Mouse (Mus musculus) hindbrain, embryonic 11.5 days (tissue): ENCODE results near the gene Cds2. TPM values are rescaled to one million over a fixed set of nuclear protein-coding genes. Genes with fewer than 3 reads are reported as not detected.
A peak's percentile ranks its signal among the peaks of the same experiment; 100 is the strongest.

Experiments
- ATAC-seq: fragments of 200-750 bp; cut with Nextera tagmentation; 2 replicates; pipeline ENCODE4 v1.8.0; 2017; ENCODE audit warnings: mild to moderate bottlenecking, moderate TSS enrichment, moderate library complexity; ENCODE audit not compliant: low FRiP score
- DNase-seq: peaks from one replicate; pipeline ENCODE4 v3.0.0-alpha.2; 2015; ENCODE audit warnings: low spot score
- H3K27ac ChIP-seq: fragments of 300-500 bp; sonication (generic); 2 replicates; pipeline ENCODE4 v1.5.1; 2014; ENCODE audit warnings: mild to moderate bottlenecking, low read depth, low read length
- H3K27me3 ChIP-seq: fragments of 300-500 bp; sonication (generic); 2 replicates; pipeline ENCODE4 v1.6.1; 2014; ENCODE audit warnings: mild to moderate bottlenecking, low read length, moderate library complexity, mixed read lengths; ENCODE audit not compliant: control insufficient read depth, insufficient read depth
- H3K36me3 ChIP-seq: fragments of 300-500 bp; sonication (generic); 2 replicates; pipeline ENCODE4 v1.6.1; 2014; ENCODE audit warnings: mild to moderate bottlenecking, low read length, moderate library complexity, mixed read lengths; ENCODE audit not compliant: control insufficient read depth, insufficient read depth
- H3K4me1 ChIP-seq: fragments of 300-500 bp; sonication (generic); replicated peaks from 2 replicates; pipeline ENCODE4 v1.6.1; 2014; ENCODE audit warnings: low read length, mixed read lengths; ENCODE audit not compliant: control insufficient read depth, insufficient read depth
- H3K4me2 ChIP-seq: fragments of 300-500 bp; sonication (generic); replicated peaks from 2 replicates; pipeline ENCODE4 v1.6.1; 2014; ENCODE audit warnings: mild to moderate bottlenecking, low read depth, low read length
- H3K4me3 ChIP-seq: fragments of 300-500 bp; sonication (generic); 2 replicates; pipeline ENCODE4 v1.5.1; 2014; ENCODE audit warnings: low read depth, low read length
- H3K9ac ChIP-seq: fragments of 300-500 bp; sonication (generic); 2 replicates; pipeline ENCODE4 v1.6.1; 2014; ENCODE audit warnings: low read depth, low read length
- H3K9me3 ChIP-seq: fragments of 300-500 bp; sonication (generic); 2 replicates; pipeline ENCODE4 v1.6.1; 2016; ENCODE audit warnings: low read length; ENCODE audit not compliant: control insufficient read depth
- WGBS: fragments of 180-500 bp; shearing (Covaris S2); extraction: QIAGEN DNeasy Blood & Tissue Kit; methylation state at CpG from one replicate; pipeline ENCODE4 v1.1.7; 2014; 5-methylcytosine and 5-hydroxymethylcytosine counted together
- polyA plus RNA-seq: library from polyadenylated mRNA; unstranded; fragments of >200 nt; fragmentation: Nextera tagmentation; extraction: Ambion mirVana; gene quantifications from 2 replicates; pipeline ENCODE4 v1.2.1, GENCODE M21; 2014

The Cds2 gene
- polyA plus RNA-seq, 1 experiment from 2014 or later = 33.5 TPM

GRCm38 (mm10) chr2:132275527-132275926, 12.6 kb downstream of the Cds2 start:
- Histone ChIP-seq H3K27ac (no peak overlapping the region), H3K27me3 (no peaks in the 10 kb centered on the region), H3K9ac (no peak overlapping the region), H3K4me2 (no peak overlapping the region), H3K4me3 (no peak overlapping the region), H3K36me3 (no peaks in the 10 kb centered on the region), H3K9me3 (no peaks in the 10 kb centered on the region), H3K4me1 (no peaks in the 10 kb centered on the region)
- 75% methylated on average over 4 of the region's 4 CpGs for WGBS
- DNase-seq (no peak), ATAC-seq (no peak)

GRCm38 (mm10) chr2:132276249-132276648, 13.3 kb downstream of the Cds2 start:
- no peak for DNase-seq
- 85% methylated on average over 4 of the region's 4 CpGs for WGBS
- Histone ChIP-seq H3K9ac (no peak overlapping the region), H3K4me2 (no peak overlapping the region), H3K27me3 (no peaks in the 10 kb centered on the region), H3K27ac (no peak overlapping the region), H3K9me3 (no peaks in the 10 kb centered on the region), H3K36me3 (no peaks in the 10 kb centered on the region), H3K4me3 (no peak overlapping the region), H3K4me1 (no peaks in the 10 kb centered on the region)
- ATAC-seq = no peak

DNA sequence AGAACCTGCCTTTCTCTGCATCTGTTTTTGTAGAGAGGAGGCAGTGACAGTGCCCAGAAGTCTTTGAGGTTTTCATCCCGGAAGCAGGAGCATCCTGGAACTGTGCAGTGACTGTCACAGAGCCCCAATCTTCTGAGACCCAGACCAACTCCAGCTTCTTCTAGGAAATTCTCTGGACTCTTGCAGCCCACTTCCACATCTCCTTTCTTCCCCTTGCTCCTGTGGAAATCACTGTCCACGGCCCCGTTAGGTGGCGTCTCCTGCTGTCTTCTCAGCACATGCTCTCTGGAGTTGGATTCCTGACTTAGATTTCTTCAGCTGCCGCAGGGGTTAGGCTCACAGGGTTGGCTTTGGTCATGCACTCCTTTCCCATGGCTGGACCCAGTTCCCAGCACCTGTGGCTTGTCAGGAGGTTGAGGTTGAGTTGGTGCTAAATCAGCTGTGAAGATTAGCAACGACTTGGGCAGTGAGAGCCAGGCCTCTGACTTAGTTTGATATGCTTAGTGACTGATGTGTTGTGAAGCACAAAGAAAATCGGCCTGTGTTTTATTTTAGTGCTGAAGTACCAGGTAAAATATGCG, 15.4 kb downstream of the Cds2 start:
- no peak for DNase-seq
- H3K9ac ChIP-seq = no peak overlapping the region
- 79% methylated on average over 8 of the region's 8 CpGs for WGBS

GRCm38 (mm10) chr2:132279336-132279882, 16.5 kb downstream of the Cds2 start:
- Histone ChIP-seq H3K36me3 (no peaks in the 10 kb centered on the region), H3K9ac (no peak overlapping the region), H3K27ac (no peak overlapping the region), H3K4me3 (no peak overlapping the region), H3K9me3 (no peaks in the 10 kb centered on the region), H3K27me3 (no peaks in the 10 kb centered on the region), H3K4me2 (no peak overlapping the region), H3K4me1 (peaks cover 2% of the 10 kb centered on the region; the same call in 1 of the 2 replicates)
- WGBS = 67% methylated on average over 3 of the region's 3 CpGs
- no peak for ATAC-seq
- no peak for DNase-seq

More for the DNA sequence above, 15.4 kb downstream of the Cds2 start:
- no peak overlapping the region for H3K27ac ChIP-seq
- H3K4me1 ChIP-seq = peaks cover 2% of the 10 kb centered on the region; the same call in 1 of the 2 replicates
- no peak overlapping the region for H3K4me2 ChIP-seq
- H3K4me3 ChIP-seq = no peak overlapping the region
- no peaks in the 10 kb centered on the region for H3K9me3 ChIP-seq
- H3K36me3 ChIP-seq = no peaks in the 10 kb centered on the region
- ATAC-seq = no peak
- no peaks in the 10 kb centered on the region for H3K27me3 ChIP-seq

GRCm38 (mm10) chr2:132279978-132280377, 17.0 kb downstream of the Cds2 start:
- no peak for ATAC-seq
- no peak overlapping the region for H3K4me3 ChIP-seq
- H3K36me3 ChIP-seq = no peaks in the 10 kb centered on the region
- WGBS = 79% methylated on average over 4 of the region's 4 CpGs
- no peak overlapping the region for H3K27ac ChIP-seq
- H3K4me1 ChIP-seq = peaks cover 2% of the 10 kb centered on the region; the same call in 1 of the 2 replicates
- no peak for DNase-seq
- no peak overlapping the region for H3K4me2 ChIP-seq
- no peak overlapping the region for H3K9ac ChIP-seq
- no peaks in the 10 kb centered on the region for H3K27me3 ChIP-seq
- no peaks in the 10 kb centered on the region for H3K9me3 ChIP-seq

DNA sequence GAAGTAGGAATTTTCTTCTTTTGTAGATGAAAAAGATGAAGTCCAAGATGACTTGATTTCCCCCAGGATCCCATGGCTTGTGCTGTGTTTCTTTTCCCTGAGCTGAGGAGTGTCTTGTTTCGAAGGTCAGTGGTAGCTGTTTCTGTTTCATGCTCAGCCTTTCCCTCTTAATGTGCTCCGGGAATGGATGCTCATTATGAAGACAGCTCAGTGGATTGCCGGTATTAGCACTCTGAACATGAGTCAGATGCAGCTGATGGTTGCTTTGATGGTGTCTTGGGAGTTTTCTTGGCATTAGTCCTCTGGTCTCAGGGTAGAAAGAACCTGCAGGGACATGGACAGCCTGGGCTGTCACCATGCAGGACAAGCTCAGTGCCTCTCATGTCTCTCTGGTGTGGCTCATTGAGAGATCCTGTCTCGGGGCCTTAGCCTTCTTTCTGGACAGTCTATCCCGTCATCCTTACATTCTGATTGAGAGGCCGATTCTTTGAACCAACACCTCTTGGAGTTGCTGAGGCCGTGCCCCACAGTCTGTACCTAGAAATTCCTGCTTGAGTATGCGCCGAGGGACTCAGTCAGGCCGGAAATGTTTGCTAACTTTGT, 17.7 kb downstream of the Cds2 start:
- H3K4me2 ChIP-seq = no peak overlapping the region
- H3K36me3 ChIP-seq = no peaks in the 10 kb centered on the region
- peaks cover 2% of the 10 kb centered on the region; the same call in 1 of the 2 replicates for H3K4me1 ChIP-seq
- no peaks in the 10 kb centered on the region for H3K27me3 ChIP-seq
- DNase-seq (no peak), ATAC-seq (no peak)
- no peak overlapping the region for H3K27ac ChIP-seq
- H3K9me3 ChIP-seq = no peaks in the 10 kb centered on the region
- WGBS = 92% methylated on average over 10 of the region's 10 CpGs
- H3K4me3 ChIP-seq = no peak overlapping the region
- no peak overlapping the region for H3K9ac ChIP-seq

GRCm38 (mm10) chr2:132281560-132282452, 18.9 kb downstream of the Cds2 start:
- Histone ChIP-seq H3K27ac (no peak overlapping the region), H3K27me3 (no peaks in the 10 kb centered on the region), H3K4me1 (peaks cover 2% of the 10 kb centered on the region; the same call in 1 of the 2 replicates), H3K9me3 (no peaks in the 10 kb centered on the region), H3K4me3 (no peak overlapping the region), H3K36me3 (no peaks in the 10 kb centered on the region), H3K4me2 (no peak overlapping the region), H3K9ac (no peak overlapping the region)
- ATAC-seq (no peak), DNase-seq (no peak)
- WGBS = 76% methylated on average over 10 of the region's 10 CpGs

GRCm38 (mm10) chr2:132282453-132283174, 19.7 kb downstream of the Cds2 start:
- Histone ChIP-seq H3K9me3 (no peaks in the 10 kb centered on the region), H3K4me1 (peaks cover 2% of the 10 kb centered on the region; the same call in 1 of the 2 replicates), H3K4me3 (no peak overlapping the region), H3K36me3 (no peaks in the 10 kb centered on the region), H3K27me3 (no peaks in the 10 kb centered on the region), H3K4me2 (no peak overlapping the region), H3K27ac (0 out of 2 replicates have a peak overlapping the region, but pooled peaks have one; percentile 4), H3K9ac (no peak overlapping the region)
- DNase-seq = no peak
- 0 out of 2 replicates have a peak, but pooled peaks have one; percentile 43 for ATAC-seq
- WGBS = 42% methylated on average over 12 of the region's 12 CpGs
